Mouse (Mus musculus): Measurements from ENCODE around the gene Ndufs7.
"Not testable (repeated sequence)": the region's sequence is repeated elsewhere in the genome, so short reads cannot be mapped to it uniquely, and the experiment has no call there.

Gene Ndufs7

GRCm38 (mm10) chr10:80242088-80242487 lies 6.8 kb upstream of the Ndufs7 start:
- DNase-seq (ENCODE audit: low spot score in 2 of 2) = no peak

DNA sequence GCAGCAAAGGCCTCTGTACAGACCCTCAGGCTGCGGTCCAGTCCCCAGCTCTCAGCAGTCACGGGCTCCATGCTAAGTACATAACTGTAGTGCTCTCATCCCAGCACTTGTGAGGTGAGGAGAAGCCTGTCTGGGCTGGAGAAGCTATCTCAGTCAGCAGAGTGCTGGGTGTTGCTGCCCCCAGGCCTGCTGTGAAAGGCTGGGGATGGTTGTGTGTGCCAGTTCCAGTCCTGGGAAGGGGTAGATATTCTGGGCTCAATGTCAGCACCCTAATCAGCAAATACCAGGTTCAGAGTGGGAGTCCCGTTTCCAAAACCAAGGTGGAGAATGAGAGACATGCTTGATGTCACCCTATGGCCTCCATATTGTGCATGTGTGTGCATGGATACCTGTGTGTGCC lies 6.3 kb upstream of the Ndufs7 start:
- DNase-seq (ENCODE audit: low spot score in 2 of 2) = no peak

DNA sequence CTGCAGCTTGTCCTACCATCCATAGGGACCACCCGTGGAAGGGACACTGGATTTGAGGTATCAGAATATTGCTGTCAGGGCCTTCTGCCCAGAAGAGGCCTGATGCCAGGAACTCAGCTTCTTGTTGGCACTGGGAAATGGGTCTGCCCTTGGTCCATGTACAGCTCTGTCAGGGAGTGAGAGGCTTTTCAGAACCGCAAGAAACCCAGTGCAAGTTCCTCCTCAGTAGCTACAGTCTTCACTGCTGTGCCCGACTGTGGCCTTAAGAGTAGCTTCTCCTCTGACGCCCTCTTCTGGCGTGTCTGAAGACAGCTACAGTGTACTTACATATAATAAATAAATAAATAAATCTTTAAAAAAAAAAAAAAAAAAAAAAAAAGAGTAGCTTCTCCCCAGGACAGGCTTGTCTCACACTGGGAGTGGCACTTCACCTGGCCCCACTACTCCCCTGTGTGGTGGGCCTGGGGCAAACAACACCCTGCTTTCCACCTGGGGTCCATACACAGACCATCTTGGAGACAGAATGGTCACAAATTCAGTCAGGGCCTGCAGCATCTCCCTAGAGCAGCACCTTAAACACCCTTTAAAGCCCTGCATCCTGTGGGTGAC lies 4.0 kb upstream of the Ndufs7 start:
- DNase-seq (ENCODE audit: low spot score in 2 of 2) = no peak

DNA sequence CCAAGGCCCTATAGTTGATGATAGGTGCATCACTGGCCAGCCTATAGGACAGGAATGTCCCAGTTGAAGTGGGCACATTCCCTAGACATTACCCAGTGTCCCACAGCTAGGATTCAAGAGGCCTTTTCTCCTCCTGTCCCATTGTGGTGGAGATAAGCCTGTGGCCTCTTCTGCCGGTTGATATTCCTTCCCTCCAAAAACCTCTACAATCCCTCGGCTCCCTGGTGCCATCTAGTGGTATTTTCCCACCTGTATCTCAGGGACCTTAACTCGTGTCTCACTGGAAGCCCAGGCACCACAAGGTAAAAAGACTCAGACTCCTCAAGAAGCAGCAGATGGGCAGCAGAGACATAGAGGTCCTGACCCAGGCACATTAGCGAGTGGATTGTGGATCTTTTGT lies 3.3 kb upstream of the Ndufs7 start:
- peak; percentile 60 to 75 for DNase-seq (ENCODE audit: low spot score in 2 of 2)

DNA sequence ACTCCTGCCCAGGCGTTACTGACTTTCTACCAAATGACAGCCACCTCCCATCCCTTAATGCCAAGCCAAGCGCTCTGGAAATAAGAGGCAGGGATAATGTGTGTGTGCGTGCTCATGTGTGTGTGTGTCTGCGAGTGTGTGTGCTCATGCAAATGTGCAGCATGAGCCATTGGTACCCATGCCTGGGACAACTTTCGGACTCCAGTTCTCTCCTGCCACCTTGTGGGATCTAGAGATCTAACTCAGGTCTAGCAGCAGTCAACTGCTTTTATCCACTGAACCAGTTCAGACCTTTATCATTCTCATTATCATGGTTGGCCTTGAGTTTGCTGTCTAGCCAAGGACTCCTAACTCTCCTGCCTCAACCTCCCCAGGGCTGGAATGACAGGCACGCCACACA lies 1.1 kb upstream of the Ndufs7 start:
- no peak for DNase-seq (ENCODE audit: low spot score in 2 of 2)

DNA sequence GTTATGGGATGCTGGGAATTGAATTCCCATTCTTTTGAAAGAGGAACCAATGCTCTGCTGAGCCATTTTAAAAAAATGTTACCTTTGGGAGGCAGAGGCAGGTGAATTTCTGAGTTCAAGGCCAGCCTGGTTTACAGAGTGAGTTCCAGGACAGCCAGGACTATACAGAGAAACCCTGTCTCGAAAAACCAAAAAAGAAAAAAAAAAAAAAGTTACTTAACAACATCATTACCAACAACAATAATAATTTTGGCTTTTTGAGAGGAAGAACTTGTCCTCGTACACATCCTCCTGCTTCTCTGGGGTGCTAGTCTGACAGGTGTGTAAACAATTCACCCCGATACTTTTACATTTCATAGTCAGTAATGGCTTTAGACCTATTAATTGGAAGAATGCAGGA lies 484 bp upstream of the Ndufs7 start:
- DNase-seq (ENCODE audit: low spot score in 2 of 2) = not testable (repeated sequence)

- DNase-seq (ENCODE audit: low spot score in 2 of 2) = no peak
Observed at GRCm38 (mm10) chr10:80250059-80250458, 1.1 kb downstream of the Ndufs7 start.

- DNase-seq (ENCODE audit: low spot score in 2 of 2) = no peak
Observed at GRCm38 (mm10) chr10:80250573-80250972, 1.7 kb downstream of the Ndufs7 start.

- no peak for DNase-seq (ENCODE audit: low spot score in 2 of 2)
Observed at GRCm38 (mm10) chr10:80252011-80252410, 3.1 kb downstream of the Ndufs7 start.

- no peak for DNase-seq (ENCODE audit: low spot score in 2 of 2)
Observed at GRCm38 (mm10) chr10:80252493-80253274, 3.8 kb downstream of the Ndufs7 start.

GRCm38 (mm10) chr10:80253551-80253950 lies 4.6 kb downstream of the Ndufs7 start:
- DNase-seq (ENCODE audit: low spot score in 2 of 2) = no peak

GRCm38 (mm10) chr10:80254331-80255297 lies 5.7 kb downstream of the Ndufs7 start:
- DNase-seq (ENCODE audit: low spot score in 2 of 2) = no peak

DNA sequence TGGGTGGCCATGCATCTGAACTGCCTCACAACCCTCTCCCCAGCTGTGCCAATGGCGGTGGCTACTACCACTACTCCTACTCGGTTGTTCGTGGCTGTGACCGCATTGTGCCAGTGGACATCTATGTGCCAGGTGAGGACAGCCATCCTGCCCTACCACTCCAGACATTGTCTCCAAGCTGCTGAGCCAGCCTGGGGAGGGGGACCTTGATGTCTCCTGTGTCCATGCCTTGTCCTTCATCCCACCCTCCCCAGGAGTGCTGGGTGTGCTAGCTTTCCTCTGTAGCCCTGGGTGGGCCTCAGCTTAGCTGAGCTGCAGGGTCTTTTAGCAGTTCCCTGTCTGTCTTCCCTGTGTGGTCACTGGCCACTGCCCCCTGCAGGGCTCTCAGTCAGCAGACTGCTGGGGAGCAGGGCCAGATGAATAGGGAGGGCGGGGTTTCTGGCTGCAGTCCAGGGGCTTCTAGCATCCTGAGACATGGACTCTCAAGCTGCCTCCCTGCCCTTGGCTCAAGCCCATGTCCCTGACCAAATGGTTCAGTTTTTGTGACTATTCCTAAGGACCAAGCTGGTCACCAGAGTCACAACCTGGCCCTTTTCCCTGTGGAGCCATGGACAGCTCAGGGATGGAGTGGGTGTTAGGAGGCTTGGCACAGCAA lies 7.1 kb downstream of the Ndufs7 start:
- no peak for DNase-seq (ENCODE audit: low spot score in 2 of 2)

DNA sequence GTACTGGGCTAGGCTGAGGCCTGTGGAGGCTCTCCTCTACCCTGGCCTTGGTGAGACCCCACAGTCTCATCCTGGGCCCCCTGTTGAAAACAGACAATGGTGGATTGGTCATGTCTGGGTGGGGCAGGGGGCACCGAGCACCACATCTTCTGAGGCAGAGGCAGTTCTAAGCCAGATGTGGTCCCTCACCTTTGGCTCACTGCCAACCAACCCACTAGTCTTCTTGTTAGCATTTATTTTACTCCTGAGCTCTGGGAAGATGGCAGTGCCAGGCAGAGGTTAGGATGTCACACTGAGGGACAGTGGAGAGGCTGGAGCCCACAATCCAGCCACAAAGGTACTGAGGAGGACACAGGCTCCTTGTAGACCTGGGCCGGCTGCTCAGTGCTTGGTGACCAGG lies 9.0 kb downstream of the Ndufs7 start:
- DNase-seq (ENCODE audit: low spot score in 2 of 2) = no peak

GRCm38 (mm10) chr10:80258752-80259462 lies 10.0 kb downstream of the Ndufs7 start:
- DNase-seq (ENCODE audit: low spot score in 2 of 2) = no peak

GRCm38 (mm10) chr10:80259463-80259805 lies 10.5 kb downstream of the Ndufs7 start:
- no peak for DNase-seq (ENCODE audit: low spot score in 2 of 2)

DNA sequence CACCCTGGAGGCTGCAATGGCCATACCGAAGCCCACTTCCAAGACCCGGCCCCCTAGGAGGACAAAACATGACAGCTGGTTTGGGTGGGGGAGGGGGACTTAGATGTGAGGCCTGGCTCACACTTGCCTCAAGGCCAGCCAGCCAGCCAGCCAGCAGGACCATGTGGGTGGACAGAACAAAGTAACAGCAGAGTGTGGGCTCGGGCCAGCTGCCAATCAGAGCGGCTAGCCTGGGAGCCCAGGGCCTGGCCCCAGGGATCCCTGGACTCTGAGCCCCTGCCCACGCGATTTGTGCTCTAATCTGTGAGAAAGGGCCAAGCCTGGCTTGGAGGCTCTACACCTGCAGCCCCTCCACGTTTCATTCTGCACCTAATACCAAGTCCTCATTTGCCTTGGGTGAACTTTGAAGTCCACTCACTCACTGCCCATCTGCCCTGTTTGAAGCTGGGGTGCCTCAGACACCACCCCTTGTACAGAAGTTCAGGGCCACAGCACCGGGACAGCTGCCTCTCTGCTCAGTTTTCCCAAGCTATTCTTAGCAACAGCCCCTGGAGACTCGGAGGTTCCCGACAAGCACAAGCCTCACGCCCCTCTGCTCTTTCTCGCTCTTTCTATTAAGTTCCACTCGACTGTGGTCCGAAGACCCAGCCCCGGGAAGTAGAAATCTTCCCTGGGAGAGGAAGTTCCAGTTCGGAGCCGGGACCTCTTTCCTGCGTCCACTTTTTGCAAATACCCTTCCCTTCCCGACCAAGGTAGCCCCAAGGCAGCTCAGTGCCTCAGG lies 11.1 kb downstream of the Ndufs7 start:
- no peak for DNase-seq (ENCODE audit: low spot score in 2 of 2)

DNA sequence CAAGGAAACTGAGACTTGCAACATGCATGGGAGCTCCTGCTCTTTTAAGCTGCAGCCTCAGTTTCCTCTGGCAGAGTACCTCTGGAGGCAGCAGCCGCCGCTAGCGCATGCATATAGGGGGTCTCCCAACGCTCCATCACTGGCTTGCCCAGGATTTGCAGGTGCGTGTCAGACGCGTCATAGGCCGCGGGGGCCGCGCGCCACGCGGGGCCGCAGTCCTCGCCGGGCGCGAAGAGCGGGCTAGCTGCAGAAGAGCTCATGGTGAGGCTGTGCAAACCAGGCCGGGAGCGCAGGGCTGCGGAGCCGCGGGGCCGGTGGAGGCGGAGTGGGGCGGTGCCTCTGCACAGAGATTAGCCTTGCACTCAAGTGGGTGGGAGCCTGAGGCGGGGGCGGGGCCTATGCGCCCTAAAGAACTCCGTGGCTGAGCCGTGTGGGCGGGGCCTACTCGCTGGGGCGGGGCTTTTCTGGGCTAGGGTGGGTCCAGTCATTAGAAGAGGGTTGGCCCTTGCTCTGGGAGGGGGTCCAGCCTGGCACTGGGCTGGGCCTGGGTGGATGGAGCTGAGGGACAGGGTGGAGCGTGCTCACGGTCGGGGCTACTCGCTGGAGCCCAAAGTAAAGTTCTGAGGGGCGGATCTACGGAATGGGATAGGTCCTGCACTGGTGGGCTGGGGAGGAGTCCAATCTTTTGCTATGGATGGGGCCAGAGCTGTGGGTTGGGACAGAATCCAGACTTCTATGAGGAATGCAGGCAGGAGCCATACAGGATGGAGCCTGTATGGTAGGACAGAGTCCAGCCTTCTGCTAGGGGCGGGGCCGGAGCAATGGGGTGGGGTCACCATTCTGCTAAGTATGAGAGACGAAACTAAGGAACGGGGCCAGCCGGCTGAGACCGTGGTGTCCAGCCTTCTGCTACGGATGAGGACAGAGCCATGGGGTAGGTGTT lies 12.0 kb downstream of the Ndufs7 start, which contains the start of the genes Gamt and Dazap1:
Gamt (minus strand) TSS at position 371 of the 943 bp plus-strand sequence.
Dazap1 (plus strand) TSS at position 845 of the 943 bp plus-strand sequence.
- peak; percentile 97 to 99 for DNase-seq (ENCODE audit: low spot score in 2 of 2)

DNA sequence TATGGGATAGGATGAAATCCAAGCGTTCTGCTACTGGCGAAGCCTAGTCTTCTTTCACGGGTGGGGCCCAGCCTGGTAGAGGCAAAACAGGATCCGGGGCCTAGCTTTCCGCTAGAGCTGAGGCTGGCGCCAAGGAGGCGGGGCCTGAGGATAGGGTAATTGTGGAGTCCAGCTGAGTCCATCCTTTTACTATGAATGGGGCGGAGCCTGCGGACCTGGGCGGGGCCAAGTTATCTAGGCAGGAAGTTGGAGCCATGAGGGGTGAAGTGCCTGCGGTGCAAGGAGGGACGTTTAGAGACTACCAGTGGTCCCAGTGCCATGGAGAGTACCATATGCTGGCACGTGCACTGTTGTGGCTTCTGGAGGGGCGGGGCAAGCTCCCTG lies 12.7 kb downstream of the Ndufs7 start:
- peak; percentile 97 to 98 for DNase-seq (ENCODE audit: low spot score in 2 of 2)
